Mouse (Mus musculus) CD4-positive, CD25-positive, alpha-beta regulatory T cell, adult 2 months (primary cell): Measurements from ENCODE around the gene Dip2b.

ENCODE experiments used
- DNase-seq: peaks from one replicate; pipeline ENCODE4 v3.0.0-alpha.2; 2012; ENCODE audit warnings: low read depth, low spot score

Gene Dip2b

GRCm38 (mm10) chr15:100177575-100177974 is 139.1 kb downstream of the Dip2b start:
- DNase-seq, result no peak

DNA sequence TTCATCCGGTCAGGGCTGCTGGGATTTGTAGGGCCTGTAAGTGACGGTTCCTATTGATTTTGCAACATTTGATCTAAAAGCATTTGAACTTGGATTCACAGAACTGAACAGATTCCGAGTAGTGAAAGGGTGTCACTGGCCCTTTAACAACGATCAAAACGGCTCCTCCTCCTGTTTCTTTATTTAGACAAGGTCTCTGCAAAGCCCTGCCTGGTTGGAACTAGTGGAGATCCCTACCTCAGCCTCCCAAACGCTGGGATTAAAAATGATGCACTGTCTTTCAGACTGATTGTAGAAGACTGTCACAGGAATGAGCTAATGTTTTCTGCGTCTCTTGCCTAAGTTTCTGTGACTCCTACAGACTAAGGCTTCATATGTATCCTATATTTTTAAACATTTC is 140.0 kb downstream of the Dip2b start:
- no peak for DNase-seq

GRCm38 (mm10) chr15:100179685-100180084 is 141.2 kb downstream of the Dip2b start:
- DNase-seq, result peak; percentile 22

- peak; percentile 49 for DNase-seq
These were observed 141.8 kb downstream of the Dip2b start for GRCm38 (mm10) chr15:100180221-100180620.

DNA sequence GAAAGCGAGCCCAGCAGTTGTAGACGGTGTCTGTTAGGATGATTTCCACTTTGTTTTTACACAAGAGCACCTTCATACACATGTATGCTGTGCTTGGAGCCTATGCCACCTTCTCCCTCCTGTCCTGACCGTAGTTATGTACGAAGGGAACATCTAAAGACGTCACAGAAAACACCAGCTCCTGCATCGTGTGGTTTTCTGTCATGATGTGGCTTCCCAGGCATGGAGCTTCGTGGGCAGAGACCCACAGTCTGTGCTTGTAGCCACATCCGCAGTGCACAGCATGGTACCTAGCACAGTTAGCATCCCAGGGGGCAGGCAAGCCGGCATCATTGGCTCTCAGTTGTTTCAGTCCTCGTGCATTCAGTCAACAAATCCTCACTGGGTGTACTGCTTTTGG is 143.4 kb downstream of the Dip2b start:
- peak; percentile 71 for DNase-seq

DNA sequence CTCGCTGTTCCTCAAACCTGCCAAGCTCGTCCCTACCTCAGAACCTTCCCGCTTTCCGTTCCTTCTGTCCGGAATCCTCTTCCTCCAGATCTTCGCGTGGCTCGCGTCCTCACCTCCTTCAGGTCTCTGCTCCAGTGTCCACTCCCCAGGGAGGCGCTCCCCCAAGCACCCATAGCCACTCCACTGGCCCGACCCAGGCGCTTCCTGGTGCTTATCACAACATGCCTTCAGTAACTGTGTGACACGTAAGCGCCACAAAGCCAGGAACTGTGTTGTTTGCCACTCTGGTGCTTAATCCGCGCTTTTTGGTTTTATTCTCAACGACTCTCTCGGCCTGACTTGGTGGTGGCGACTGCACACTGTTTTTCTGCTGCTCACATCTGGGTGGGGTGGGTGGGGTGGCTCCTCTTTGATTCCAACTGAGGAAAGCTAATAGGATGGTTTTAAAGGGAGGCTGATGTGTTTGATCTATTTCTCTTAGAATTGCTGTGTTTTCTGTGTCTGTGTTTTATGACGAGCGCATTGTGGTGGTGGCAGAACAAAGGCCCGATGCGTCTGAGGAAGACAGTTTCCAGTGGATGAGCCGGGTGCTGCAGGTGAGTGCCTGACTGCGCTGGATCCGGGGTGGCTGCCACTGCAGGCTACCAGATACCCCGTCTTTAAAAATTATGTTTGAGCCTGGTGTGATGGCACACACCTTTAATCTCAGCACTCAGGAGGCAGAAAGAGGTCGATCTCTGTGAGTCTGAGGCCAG is 144.2 kb downstream of the Dip2b start:
- peak; percentile 23 for DNase-seq

DNA sequence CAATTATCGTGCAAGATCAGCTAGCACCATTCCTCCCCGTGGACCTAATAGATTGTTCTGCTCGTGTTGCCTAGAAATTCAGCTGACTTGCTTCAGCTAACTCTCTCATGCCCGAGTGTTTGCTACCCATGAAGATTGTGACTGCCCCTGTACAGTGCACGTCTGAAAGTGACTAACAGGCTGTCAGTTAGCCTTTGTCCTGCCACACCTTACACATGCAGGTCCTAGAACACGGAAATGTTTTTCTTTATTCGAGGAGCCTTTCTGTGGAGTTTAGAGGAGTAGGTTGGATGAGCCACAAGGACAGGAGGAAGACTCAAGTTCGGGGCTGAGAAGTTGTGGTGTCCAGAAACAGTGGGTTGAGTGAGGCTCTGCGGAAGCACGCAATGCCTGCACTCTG is 145.0 kb downstream of the Dip2b start:
- no peak for DNase-seq

- DNase-seq, result peak; percentile 43
These were observed 146.5 kb downstream of the Dip2b start for GRCm38 (mm10) chr15:100184821-100185496.

GRCm38 (mm10) chr15:100186234-100186633 is 147.8 kb downstream of the Dip2b start:
- no peak for DNase-seq

GRCm38 (mm10) chr15:100186882-100187672 is 148.6 kb downstream of the Dip2b start:
- DNase-seq, result no peak

GRCm38 (mm10) chr15:100188542-100188941 is 150.1 kb downstream of the Dip2b start:
- DNase-seq, result peak; percentile 59

- DNase-seq, result peak; percentile 67
These were observed 150.5 kb downstream of the Dip2b start for GRCm38 (mm10) chr15:100188962-100189404.

DNA sequence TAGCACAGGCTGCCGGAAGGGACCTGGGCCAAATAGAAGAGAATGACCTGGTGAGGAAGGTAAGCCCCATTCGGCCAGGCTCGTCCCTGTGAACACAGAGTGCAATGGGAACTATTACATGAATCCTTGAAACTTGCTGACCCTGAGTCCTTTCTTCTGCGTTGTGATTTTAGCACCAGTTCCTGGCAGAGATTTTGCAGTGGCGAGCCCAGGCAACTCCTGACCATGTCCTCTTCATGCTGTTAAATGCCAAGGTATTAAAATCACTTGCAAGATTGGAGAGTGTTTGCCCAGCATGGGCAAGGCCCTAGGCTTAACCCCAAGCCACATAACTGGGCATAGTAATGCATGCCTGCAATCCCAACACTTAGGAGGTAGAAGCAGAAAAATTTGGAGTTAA is 151.6 kb downstream of the Dip2b start:
- no peak for DNase-seq

DNA sequence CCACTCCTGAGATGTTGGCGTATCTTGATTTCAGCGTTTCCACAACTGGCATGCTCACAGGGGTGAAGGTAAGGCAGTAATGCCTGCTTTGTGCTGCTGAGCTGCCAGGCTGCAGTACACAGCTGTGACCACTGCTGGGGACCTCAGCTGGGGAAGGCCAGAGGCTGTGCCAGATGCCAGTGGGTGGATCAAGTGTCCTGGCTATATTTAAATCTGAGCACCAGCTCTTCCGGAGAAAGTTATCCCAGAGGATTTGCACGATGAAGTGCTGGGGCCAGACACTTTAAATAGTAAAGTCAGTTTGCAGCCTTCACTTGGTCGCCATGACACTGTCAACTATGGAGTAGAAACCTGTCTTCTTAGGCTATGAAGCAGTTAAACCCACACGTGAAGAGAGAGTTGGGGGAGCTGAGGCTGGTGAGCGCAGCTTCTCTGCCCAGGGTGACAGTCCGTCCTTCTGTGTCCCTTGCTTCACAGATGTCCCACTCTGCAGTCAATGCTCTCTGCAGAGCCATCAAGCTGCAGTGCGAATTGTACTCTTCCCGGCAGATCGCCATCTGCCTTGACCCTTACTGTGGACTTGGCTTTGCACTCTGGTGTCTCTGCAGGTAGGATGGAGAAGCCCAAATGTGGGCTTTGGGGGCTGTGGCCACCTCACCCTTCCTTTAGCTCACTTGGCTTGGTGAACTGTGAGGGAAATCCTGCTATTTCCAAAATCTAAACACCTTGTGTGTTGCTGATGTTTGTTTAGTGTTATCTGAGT is 160.7 kb downstream of the Dip2b start:
- no peak for DNase-seq

- DNase-seq, result no peak
These were observed 161.3 kb downstream of the Dip2b start for GRCm38 (mm10) chr15:100199790-100200189.

- DNase-seq, result no peak
These were observed 163.3 kb downstream of the Dip2b start for GRCm38 (mm10) chr15:100201806-100202205.

DNA sequence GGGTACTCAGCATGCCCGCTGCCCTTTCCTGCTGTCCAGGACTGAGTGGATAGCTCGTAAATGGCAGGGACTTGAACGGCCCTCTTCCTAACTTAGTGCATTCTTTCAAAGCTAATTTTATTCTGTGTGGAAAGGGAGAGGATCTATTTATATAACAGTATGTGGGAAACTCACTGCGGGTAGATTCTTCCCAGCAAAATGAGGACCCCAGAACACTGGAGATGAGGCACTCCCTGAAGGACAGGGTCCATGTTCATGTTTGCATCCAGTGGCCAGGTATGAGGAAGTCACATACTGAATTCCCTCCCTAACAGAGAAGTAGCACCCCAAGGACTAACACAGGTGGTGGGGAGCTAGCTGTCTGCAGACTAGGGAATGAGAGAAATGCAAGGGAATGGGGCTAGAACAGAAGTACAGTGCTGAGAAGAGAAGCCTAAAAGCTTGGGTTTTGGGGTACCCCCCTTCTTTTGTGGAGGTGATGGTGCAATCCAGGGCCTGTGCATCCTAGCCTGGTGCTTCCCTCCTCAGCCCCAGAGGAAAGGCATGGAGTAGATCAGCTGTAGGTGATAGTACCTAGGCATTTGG is 164.1 kb downstream of the Dip2b start:
- DNase-seq, result no peak

DNA sequence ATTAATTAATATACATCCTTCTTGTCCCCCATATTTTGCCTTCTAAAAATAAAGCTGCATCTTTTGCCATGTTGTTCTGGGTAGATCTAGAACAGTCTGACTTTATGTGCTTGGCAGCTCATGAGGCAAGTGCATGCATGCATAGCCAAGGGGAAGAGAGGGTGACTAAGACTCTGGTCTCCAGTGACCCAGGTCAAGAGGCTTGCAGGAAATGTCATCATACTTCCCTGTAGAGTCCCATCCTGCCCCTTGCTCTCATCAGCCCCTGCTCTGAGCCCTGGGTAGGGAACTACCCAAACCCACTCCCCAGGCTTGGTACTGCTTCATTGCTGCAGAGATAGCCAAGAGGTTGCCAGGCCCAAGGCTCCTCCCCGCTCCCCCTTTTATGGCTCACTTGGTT is 166.1 kb downstream of the Dip2b start:
- DNase-seq, result no peak

- DNase-seq, result no peak
These were observed 171.5 kb downstream of the Dip2b start for GRCm38 (mm10) chr15:100210013-100210412.

DNA sequence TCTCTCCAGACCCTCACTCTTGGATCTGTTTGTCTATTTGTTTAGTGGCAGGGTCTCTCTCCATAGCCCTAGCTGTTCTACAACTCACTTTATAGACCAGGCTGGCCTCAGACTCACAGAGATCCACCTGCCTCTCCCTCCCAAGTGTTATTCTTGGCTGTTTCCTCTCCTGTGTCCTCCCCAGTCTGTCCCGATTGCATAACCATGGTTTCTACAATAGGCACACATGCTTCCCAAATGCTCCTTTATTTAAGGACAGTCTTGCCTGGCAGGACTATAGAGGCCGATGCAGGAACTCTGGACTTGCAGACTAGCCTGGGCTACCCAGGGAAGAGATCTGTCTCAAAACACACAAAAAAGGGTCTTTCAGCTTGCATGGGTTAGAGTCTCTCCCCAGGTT is 174.9 kb downstream of the Dip2b start:
- DNase-seq, result no peak

GRCm38 (mm10) chr15:100215092-100215491 is 176.6 kb downstream of the Dip2b start:
- no peak for DNase-seq
